Mouse (Mus musculus) layer of hippocampus, postnatal 36 days (tissue): ENCODE measurements around the gene Olfr680-ps1. TPM values are rescaled to one million over a fixed set of nuclear protein-coding genes. Genes with fewer than 3 reads are reported as not detected.
"Not testable (repeated sequence)": the region's sequence is repeated elsewhere in the genome, so short reads cannot be mapped to it uniquely, and the experiment has no call there.

ENCODE experiments used
- DNase-seq, 2 experiments: peaks; one replicate each; pipeline ENCODE4 v3.0.0; 2022
- total RNA-seq, 2 experiments: library from RNA; stranded (reverse); gene quantifications; 2 replicates each; pipeline ENCODE4 v1.2.3; 2021

Olfr680-ps1 gene
- total RNA-seq, result not detected

GRCm38 (mm10) chr7:105092717-105093116 lies at the start of gene Olfr680-ps1:
Olfr680-ps1 (minus strand) TSS chr7:105092817.
- not testable (repeated sequence) for DNase-seq

- no peak for DNase-seq
These were observed 48.7 kb upstream of the Olfr680-ps1 start for GRCm38 (mm10) chr7:105141275-105141674.

DNA sequence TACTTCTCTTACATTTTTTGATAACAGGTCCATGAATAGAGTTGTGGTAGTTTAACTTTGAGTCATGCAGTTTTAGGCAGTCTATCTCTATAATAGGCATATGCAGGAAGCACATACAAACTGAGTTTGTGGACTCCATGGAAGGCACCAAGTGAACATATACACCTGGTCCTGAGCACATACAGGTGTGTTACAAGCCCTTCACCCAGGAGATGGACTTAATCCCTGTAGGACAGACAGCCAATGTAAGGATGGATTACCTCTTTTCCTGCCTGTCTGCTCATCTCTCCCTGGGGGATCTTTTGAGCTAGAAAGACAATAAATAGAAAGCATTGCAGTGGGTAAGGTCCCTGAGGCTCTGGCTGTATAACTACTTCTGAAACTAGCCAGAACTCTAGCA lies 23.9 kb upstream of the Olfr680-ps1 start, which contains the start of gene Olfr681:
TSS of gene Olfr681 (plus strand) at position 301 of the 400 bp plus-strand sequence.
- DNase-seq, result no peak

DNA sequence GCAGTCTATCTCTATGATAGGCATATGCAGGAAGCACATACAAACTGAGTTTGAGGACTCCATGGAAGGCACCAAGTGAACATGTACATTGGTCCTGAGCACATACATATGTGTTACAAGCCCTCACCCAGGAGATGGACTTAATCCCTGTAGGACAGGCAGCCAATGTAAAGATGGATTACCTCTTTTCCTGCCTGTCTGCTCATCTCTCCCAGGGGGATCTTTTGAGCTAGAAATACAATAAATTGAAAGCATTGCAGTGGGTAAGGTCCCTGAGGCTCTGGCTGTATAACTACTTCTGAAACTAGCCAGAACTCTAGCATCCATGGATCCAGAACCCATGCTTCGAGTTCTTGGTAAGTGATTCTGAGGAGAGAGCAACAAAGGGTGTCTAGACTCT lies 11.7 kb downstream of the Olfr680-ps1 start, which contains the start of gene Olfr679:
TSS of gene Olfr679 (plus strand) at position 301 of the 400 bp plus-strand sequence.
- no peak for DNase-seq

- no peak for DNase-seq
These were observed 28.4 kb downstream of the Olfr680-ps1 start, which contains the start of gene Olfr678 for GRCm38 (mm10) chr7:105064175-105064574. Olfr678 (plus strand) TSS chr7:105064475.

DNA sequence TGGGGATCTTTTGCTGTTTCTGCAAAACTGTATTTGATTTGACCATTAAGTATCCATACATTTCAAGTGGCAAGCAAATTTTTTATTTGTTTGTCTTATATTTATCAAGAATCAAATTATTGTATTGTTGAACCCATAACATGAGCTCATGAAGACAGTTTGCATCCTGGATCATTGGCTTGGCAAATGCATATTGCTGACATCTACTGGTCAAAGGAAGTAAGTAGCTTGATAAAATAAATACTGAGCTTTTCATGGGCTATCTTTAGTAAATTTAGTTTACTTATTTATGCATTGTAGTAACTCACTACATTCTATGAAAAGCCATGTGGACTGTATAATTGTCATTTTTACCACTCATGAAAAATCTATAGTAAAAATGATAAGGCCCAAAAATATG lies 33.7 kb downstream of the Olfr680-ps1 start:
- DNase-seq, result no peak

Other genes with a start within 250 kb of the Olfr680-ps1 start
- not detected for gene Usp17la, start 235.8 kb downstream of the Olfr680-ps1 start, total RNA-seq
- gene Olfr665, start 214.8 kb downstream of the Olfr680-ps1 start, total RNA-seq, result not detected
- gene Olfr666, start 196.9 kb downstream of the Olfr680-ps1 start, total RNA-seq, result not detected
- gene Olfr667, start 171.3 kb downstream of the Olfr680-ps1 start, total RNA-seq, result not detected
- not detected for gene Olfr668, start 164.8 kb downstream of the Olfr680-ps1 start, total RNA-seq
- not detected for gene Olfr669, start 158.6 kb downstream of the Olfr680-ps1 start, total RNA-seq
- gene Olfr670, start 130.2 kb downstream of the Olfr680-ps1 start, total RNA-seq, result not detected
- gene Olfr671, start 113.7 kb downstream of the Olfr680-ps1 start, total RNA-seq, result not detected
- not detected for gene Olfr672, start 90.8 kb downstream of the Olfr680-ps1 start, total RNA-seq
- gene Olfr675, start 64.4 kb downstream of the Olfr680-ps1 start, total RNA-seq, result not detected
- not detected for gene Olfr676, start 60.1 kb downstream of the Olfr680-ps1 start, total RNA-seq
- gene Olfr677, start 41.4 kb downstream of the Olfr680-ps1 start, total RNA-seq, result not detected
- not detected for gene Olfr678, start 28.3 kb downstream of the Olfr680-ps1 start, total RNA-seq
- gene Olfr679, start 11.6 kb downstream of the Olfr680-ps1 start, total RNA-seq, result not detected
- gene Olfr681, start 24.0 kb upstream of the Olfr680-ps1 start, total RNA-seq, result not detected
- gene Olfr683, start 54.2 kb upstream of the Olfr680-ps1 start, total RNA-seq, result not detected
- not detected for gene Olfr684, start 70.8 kb upstream of the Olfr680-ps1 start, total RNA-seq
- not detected for gene Olfr685, start 93.2 kb upstream of the Olfr680-ps1 start, total RNA-seq
- gene Olfr686, start 114.7 kb upstream of the Olfr680-ps1 start, total RNA-seq, result not detected
- not detected for gene Olfr688, start 195.3 kb upstream of the Olfr680-ps1 start, total RNA-seq
- not detected for gene Olfr689, start 218.3 kb upstream of the Olfr680-ps1 start, total RNA-seq
- under 1 TPM; 0.42 to 0.51 TPM for gene Olfr690, start 241.3 kb upstream of the Olfr680-ps1 start, total RNA-seq
- under 1 TPM; 0.78 to 0.95 TPM for gene Olfr691, start 249.5 kb upstream of the Olfr680-ps1 start, total RNA-seq